Mouse (Mus musculus): ENCODE measurements around the gene Socs1. TPM values are rescaled to one million over a fixed set of nuclear protein-coding genes. Genes with fewer than 3 reads are reported as not detected.

Socs1 gene
- total RNA-seq, 1 experiment: 2.4 TPM

- H3K36me3 ChIP-seq (ENCODE audit: control insufficient read depth, insufficient read depth, low read length, poor library complexity, severe bottlenecking): no peaks in the 10 kb centered on the region
- TF ChIP-seq ZC3H11A (IDR thresholded peaks at IDR 0.05; ENCODE audit: borderline replicate concordance, low read depth, low read length) (no peak), HCFC1 (IDR thresholded peaks at IDR 0.05; ENCODE audit: borderline replicate concordance, insufficient read depth, low read length) (no peak), ZNF384 (IDR thresholded peaks at IDR 0.05; ENCODE audit: low read depth, low read length) (no peak), MAFK (IDR thresholded peaks at IDR 0.05; ENCODE audit: insufficient read depth, low read depth, low read length) (no peak), CHD2 (IDR thresholded peaks at IDR 0.05; ENCODE audit: low read depth, low read length) (no peak)
- H3K4me3 ChIP-seq (ENCODE audit: insufficient read depth in 1 of 2, low read depth in 1 of 2, low read length in 2 of 2, poor library complexity in 1 of 2, severe bottlenecking in 1 of 2): no peak overlapping the region
- no peaks in the 10 kb centered on the region for H3K9me3 ChIP-seq (ENCODE audit: control insufficient read depth, insufficient read depth, low read depth, low read length)
- H3K27ac ChIP-seq (ENCODE audit: insufficient read depth, low read depth, low read length, poor library complexity, severe bottlenecking): no peak overlapping the region
- no peak overlapping the region for H3K9ac ChIP-seq (ENCODE audit: insufficient read depth, low read depth, low read length, poor library complexity, severe bottlenecking)
- DNase-seq (ENCODE audit: low read depth, low spot score): no peak
- H3K4me1 ChIP-seq (ENCODE audit: control insufficient read depth in 2 of 2, insufficient read depth in 2 of 2, low read length in 2 of 2, poor library complexity in 1 of 2): no peaks in the 10 kb centered on the region
- in situ Hi-C loops (cut with MboI; ENCODE audit: low sequenced_read_pairs in 2 of 2, unreplicated experiment in 2 of 2): no loop called here
Observed at GRCm38 (mm10) chr16:10827269-10827668, 41.9 kb upstream of the Socs1 start.

GRCm38 (mm10) chr16:10825840-10826239, 40.5 kb upstream of the Socs1 start:
- H3K9ac ChIP-seq (ENCODE audit: insufficient read depth, low read depth, low read length, poor library complexity, severe bottlenecking): no peak overlapping the region
- no peaks in the 10 kb centered on the region for H3K9me3 ChIP-seq (ENCODE audit: control insufficient read depth, insufficient read depth, low read depth, low read length)
- H3K36me3 ChIP-seq (ENCODE audit: control insufficient read depth, insufficient read depth, low read length, poor library complexity, severe bottlenecking): no peaks in the 10 kb centered on the region
- in situ Hi-C loops (cut with MboI; ENCODE audit: low sequenced_read_pairs in 2 of 2, unreplicated experiment in 2 of 2): no loop called here
- H3K27ac ChIP-seq (ENCODE audit: insufficient read depth, low read depth, low read length, poor library complexity, severe bottlenecking): no peak overlapping the region
- DNase-seq (ENCODE audit: low read depth, low spot score): no peak
- no peaks in the 10 kb centered on the region for H3K4me1 ChIP-seq (ENCODE audit: control insufficient read depth in 2 of 2, insufficient read depth in 2 of 2, low read length in 2 of 2, poor library complexity in 1 of 2)
- TF ChIP-seq CHD2 (IDR thresholded peaks at IDR 0.05; ENCODE audit: low read depth, low read length) (no peak), HCFC1 (IDR thresholded peaks at IDR 0.05; ENCODE audit: borderline replicate concordance, insufficient read depth, low read length) (no peak), MAFK (IDR thresholded peaks at IDR 0.05; ENCODE audit: insufficient read depth, low read depth, low read length) (no peak), ZNF384 (IDR thresholded peaks at IDR 0.05; ENCODE audit: low read depth, low read length) (no peak), ZC3H11A (IDR thresholded peaks at IDR 0.05; ENCODE audit: borderline replicate concordance, low read depth, low read length) (no peak)
- H3K4me3 ChIP-seq (ENCODE audit: insufficient read depth in 1 of 2, low read depth in 1 of 2, low read length in 2 of 2, poor library complexity in 1 of 2, severe bottlenecking in 1 of 2): no peak overlapping the region

GRCm38 (mm10) chr16:10824536-10824935, 39.2 kb upstream of the Socs1 start:
- no peak for DNase-seq (ENCODE audit: low read depth, low spot score)
- Histone ChIP-seq H3K4me1 (ENCODE audit: control insufficient read depth in 2 of 2, insufficient read depth in 2 of 2, low read length in 2 of 2, poor library complexity in 1 of 2) (no peaks in the 10 kb centered on the region), H3K27ac (ENCODE audit: insufficient read depth, low read depth, low read length, poor library complexity, severe bottlenecking) (no peak overlapping the region), H3K36me3 (ENCODE audit: control insufficient read depth, insufficient read depth, low read length, poor library complexity, severe bottlenecking) (no peaks in the 10 kb centered on the region), H3K4me3 (ENCODE audit: insufficient read depth in 1 of 2, low read depth in 1 of 2, low read length in 2 of 2, poor library complexity in 1 of 2, severe bottlenecking in 1 of 2) (no peak overlapping the region), H3K9me3 (ENCODE audit: control insufficient read depth, insufficient read depth, low read depth, low read length) (no peaks in the 10 kb centered on the region), H3K9ac (ENCODE audit: insufficient read depth, low read depth, low read length, poor library complexity, severe bottlenecking) (no peak overlapping the region)
- in situ Hi-C loops (cut with MboI; ENCODE audit: low sequenced_read_pairs in 2 of 2, unreplicated experiment in 2 of 2): no loop called here
- TF ChIP-seq CHD2 (IDR thresholded peaks at IDR 0.05; ENCODE audit: low read depth, low read length) (no peak), MAFK (IDR thresholded peaks at IDR 0.05; ENCODE audit: insufficient read depth, low read depth, low read length) (no peak), ZNF384 (IDR thresholded peaks at IDR 0.05; ENCODE audit: low read depth, low read length) (no peak), ZC3H11A (IDR thresholded peaks at IDR 0.05; ENCODE audit: borderline replicate concordance, low read depth, low read length) (no peak), HCFC1 (IDR thresholded peaks at IDR 0.05; ENCODE audit: borderline replicate concordance, insufficient read depth, low read length) (no peak)

- H3K4me3 ChIP-seq (ENCODE audit: insufficient read depth in 1 of 2, low read depth in 1 of 2, low read length in 2 of 2, poor library complexity in 1 of 2, severe bottlenecking in 1 of 2): no peak overlapping the region
- H3K4me1 ChIP-seq (ENCODE audit: control insufficient read depth in 2 of 2, insufficient read depth in 2 of 2, low read length in 2 of 2, poor library complexity in 1 of 2): no peaks in the 10 kb centered on the region
- in situ Hi-C loops (cut with MboI; ENCODE audit: low sequenced_read_pairs in 2 of 2, unreplicated experiment in 2 of 2): no loop called here
- no peaks in the 10 kb centered on the region for H3K9me3 ChIP-seq (ENCODE audit: control insufficient read depth, insufficient read depth, low read depth, low read length)
- DNase-seq (ENCODE audit: low read depth, low spot score): no peak
- TF ChIP-seq HCFC1 (IDR thresholded peaks at IDR 0.05; ENCODE audit: borderline replicate concordance, insufficient read depth, low read length) (no peak), MAFK (IDR thresholded peaks at IDR 0.05; ENCODE audit: insufficient read depth, low read depth, low read length) (no peak), CHD2 (IDR thresholded peaks at IDR 0.05; ENCODE audit: low read depth, low read length) (no peak), ZC3H11A (IDR thresholded peaks at IDR 0.05; ENCODE audit: borderline replicate concordance, low read depth, low read length) (no peak), ZNF384 (IDR thresholded peaks at IDR 0.05; ENCODE audit: low read depth, low read length) (no peak)
- no peaks in the 10 kb centered on the region for H3K36me3 ChIP-seq (ENCODE audit: control insufficient read depth, insufficient read depth, low read length, poor library complexity, severe bottlenecking)
- no peak overlapping the region for H3K9ac ChIP-seq (ENCODE audit: insufficient read depth, low read depth, low read length, poor library complexity, severe bottlenecking)
- H3K27ac ChIP-seq (ENCODE audit: insufficient read depth, low read depth, low read length, poor library complexity, severe bottlenecking): no peak overlapping the region
Observed at GRCm38 (mm10) chr16:10821387-10821786, 36.1 kb upstream of the Socs1 start.

- Histone ChIP-seq H3K9me3 (ENCODE audit: control insufficient read depth, insufficient read depth, low read depth, low read length) (no peaks in the 10 kb centered on the region), H3K9ac (ENCODE audit: insufficient read depth, low read depth, low read length, poor library complexity, severe bottlenecking) (no peak overlapping the region), H3K27ac (ENCODE audit: insufficient read depth, low read depth, low read length, poor library complexity, severe bottlenecking) (no peak overlapping the region), H3K4me1 (ENCODE audit: control insufficient read depth in 2 of 2, insufficient read depth in 2 of 2, low read length in 2 of 2, poor library complexity in 1 of 2) (peaks cover 0 to under 1% of the 10 kb centered on the region in 2 experiments; a peak in 1 of 4 replicates), H3K4me3 (ENCODE audit: insufficient read depth in 1 of 2, low read depth in 1 of 2, low read length in 2 of 2, poor library complexity in 1 of 2, severe bottlenecking in 1 of 2) (no peak overlapping the region), H3K36me3 (ENCODE audit: control insufficient read depth, insufficient read depth, low read length, poor library complexity, severe bottlenecking) (no peaks in the 10 kb centered on the region)
- in situ Hi-C loops (cut with MboI; ENCODE audit: low sequenced_read_pairs in 2 of 2, unreplicated experiment in 2 of 2): no loop called here
- no peak for DNase-seq (ENCODE audit: low read depth, low spot score)
- TF ChIP-seq CHD2 (IDR thresholded peaks at IDR 0.05; ENCODE audit: low read depth, low read length): no peak
- no peak for TF ChIP-seq ZNF384 (IDR thresholded peaks at IDR 0.05; ENCODE audit: low read depth, low read length)
- no peak for TF ChIP-seq MAFK (IDR thresholded peaks at IDR 0.05; ENCODE audit: insufficient read depth, low read depth, low read length)
- TF ChIP-seq ZC3H11A (IDR thresholded peaks at IDR 0.05; ENCODE audit: borderline replicate concordance, low read depth, low read length): no peak
Observed at GRCm38 (mm10) chr16:10819966-10820365, 34.6 kb upstream of the Socs1 start.

All from ES-E14 (cell line).